Mouse (Mus musculus): ENCODE results near the gene Tmc7. TPM values are rescaled to one million over a fixed set of nuclear protein-coding genes. Genes with fewer than 3 reads are reported as not detected.

Gene Tmc7
- total RNA-seq (2022) = 10 to 100 TPM; 15.9 to 18.6 (median 18.0) TPM

DNA sequence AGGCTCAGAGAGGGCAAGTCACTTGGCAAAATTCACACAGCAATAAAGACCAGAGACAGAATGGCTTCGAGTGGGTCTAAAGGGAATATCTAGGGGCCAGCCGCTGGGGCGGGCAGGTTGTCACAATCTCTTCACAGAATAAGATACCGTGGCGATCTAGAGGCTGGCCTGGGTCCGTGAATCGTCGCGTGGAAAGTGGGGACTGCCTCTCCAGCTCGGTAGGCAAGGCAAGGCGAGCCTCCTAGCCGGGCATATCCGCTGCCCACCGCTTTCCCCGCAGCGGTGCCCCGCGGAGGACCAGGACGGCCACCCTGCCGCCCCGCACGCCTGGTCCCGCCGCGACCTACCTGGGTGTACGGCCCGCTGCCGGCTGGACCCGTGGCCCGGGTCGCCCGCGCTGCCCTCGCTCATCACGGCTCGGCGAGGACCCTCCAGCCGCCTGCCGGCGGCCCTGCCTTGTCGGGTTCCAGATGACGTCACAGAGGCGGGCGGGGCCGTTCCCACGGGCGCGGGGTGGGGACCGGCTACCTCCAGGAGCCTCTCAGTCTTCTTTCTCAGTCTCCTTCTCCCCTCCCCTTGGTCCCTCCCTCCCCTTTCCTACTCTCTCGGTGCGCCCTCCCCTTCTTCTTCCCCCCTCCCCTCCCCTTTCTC is at the start of gene Tmc7:
Gene Tmc7, minus strand, starts transcription at position 480 of the 651 bp plus-strand sequence.
- DNase-seq (ENCODE audit: low spot score in 2 of 2) = peak; percentile 59 to 68

DNA sequence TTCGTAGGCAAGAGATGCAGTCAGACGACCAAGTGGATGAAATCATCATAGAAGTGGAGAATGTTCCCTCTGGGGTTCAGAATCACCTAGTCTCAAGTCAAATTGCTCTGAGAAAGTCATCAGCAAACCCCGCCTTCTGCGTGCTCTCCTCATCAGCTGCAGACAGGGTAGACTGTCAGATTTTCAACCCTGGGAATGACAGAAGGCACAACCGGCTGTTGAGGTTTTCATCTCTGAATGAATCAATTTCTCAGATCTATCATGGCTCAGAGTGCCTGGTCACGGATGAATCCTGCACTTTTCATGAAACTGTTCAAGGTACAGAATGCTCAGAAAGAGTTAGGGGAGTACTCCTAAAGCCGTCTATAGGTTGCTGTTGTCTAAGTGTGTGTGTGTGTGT is 49.4 kb upstream of the Tmc7 start:
- peak; percentile 11 to 26 for DNase-seq (ENCODE audit: low spot score in 2 of 2)

DNA sequence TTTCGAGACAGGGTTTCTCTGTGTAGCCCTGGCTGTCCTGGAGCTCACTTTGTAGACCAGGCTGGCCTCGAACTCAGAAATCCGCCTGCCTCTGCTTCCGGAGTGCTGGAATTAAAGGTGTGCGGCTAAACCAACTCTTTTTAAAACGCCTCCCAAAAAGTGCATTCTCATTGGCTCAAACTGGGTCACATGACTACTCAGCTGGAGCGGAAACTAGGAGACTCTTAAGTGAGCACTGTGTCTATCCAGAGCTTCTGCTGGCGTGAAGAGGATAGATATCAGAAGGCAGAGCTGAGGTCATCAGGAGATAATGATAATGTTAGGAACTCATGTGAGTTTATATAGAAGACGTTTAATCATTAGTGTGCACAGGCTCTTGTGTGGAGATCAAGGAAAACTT is 48.6 kb upstream of the Tmc7 start:
- no peak for DNase-seq (ENCODE audit: low spot score in 2 of 2)

DNA sequence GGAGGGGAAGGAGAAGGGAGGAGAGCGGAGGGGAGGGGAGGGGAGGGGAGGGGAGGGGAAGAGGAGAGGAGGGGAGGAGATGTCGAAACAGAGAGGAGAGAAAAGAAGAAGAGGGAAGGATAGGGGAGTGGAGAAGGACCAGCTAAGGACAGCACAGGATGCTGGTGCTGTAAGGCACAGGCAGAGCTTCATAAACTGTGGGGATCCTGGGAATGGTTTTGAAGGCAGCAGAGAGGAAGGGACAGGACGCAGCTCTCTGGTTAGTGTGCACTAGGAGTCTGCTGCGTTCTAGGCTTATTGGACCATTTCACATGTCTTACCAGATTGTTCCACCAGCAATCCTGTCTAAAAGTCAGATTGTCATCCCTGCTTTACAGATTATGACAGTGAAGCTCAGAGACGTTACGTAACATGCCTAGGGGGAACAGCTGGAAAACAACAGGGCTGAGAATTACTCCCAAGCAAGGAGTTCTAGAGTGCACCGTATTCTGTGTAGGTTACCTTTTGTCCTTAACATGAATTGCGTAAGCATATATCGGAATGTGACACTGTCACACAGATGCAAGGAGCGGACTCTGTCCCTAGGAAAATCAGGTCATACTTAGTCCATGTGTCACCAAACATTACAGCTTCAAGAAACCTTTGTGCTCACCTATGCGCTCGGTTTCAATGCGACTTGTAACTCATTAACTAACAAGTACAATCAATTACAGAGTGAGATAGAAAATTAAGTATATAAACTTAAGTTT is 43.2 kb upstream of the Tmc7 start:
- DNase-seq (ENCODE audit: low spot score in 2 of 2) = no peak

DNA sequence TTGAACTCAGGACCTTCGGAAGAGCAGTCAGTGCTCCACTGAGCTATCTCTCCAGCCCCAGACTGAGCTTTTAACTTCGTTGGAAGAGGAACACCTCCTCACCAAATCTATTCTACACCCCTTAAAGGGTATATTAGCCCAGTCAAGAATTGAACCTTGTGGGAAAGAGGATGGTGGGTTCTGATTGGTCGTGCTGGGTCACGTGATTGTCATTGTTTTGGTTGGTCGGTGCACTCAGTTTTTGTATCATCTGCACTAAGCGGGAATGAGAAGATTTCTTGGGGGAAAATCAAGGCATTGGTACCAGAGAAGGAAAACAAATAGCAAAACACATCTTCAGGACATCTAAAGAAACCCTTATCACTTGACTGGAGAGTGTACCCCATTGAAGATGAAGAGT is 36.6 kb upstream of the Tmc7 start:
- no peak for DNase-seq (ENCODE audit: low spot score in 2 of 2)

DNA sequence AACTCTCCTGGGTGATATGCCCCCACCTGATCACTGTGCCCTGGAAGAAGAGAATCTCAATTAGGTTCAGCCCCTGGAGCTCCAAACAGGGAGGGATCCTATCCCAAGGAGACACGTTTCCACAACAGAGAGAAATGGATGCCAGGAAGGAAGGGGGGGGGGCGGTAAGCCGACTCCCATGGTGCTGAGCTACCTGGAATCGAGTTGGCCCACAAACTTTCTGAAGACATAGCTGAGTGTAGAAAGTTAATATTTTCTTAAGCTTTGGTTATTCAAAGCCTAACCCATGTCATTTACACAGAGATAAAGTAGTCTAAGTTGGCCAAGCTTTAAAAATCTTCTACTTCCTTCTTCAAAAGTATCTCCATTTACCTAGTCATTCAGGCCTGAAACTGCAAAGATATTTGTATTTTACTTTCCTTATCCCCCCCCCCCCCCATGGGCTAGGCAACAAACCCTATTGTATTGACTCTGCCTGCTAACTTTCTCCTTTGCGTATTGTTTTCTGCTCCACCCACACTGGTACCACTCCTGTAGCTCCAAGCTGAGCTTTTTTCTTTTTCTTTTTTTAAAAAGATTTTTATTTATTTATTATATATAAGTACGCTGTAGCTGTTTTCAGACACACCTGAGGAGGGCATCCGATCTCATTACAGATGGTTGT is 35.8 kb upstream of the Tmc7 start:
- DNase-seq (ENCODE audit: low spot score in 2 of 2) = no peak

DNA sequence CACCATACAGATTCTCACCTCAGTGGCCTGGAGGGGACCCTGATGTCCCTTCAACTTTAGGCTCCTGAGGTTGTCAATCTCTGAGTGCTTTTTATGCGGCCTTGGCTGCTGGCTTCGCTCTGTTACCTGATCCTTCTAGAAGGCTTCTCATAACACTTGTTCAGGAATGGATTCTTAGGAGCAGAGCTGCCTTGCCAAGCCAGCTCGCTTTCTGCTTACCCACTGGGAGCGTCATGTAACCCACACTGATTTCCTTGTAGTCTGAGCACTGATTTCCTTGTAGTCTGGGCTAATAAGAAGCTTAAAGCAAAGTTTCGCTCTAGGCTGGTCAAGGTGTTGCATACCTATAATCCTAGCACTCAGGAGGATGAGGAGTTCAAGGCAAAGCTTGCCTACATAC is 33.6 kb upstream of the Tmc7 start:
- DNase-seq (ENCODE audit: low spot score in 2 of 2) = no peak

DNA sequence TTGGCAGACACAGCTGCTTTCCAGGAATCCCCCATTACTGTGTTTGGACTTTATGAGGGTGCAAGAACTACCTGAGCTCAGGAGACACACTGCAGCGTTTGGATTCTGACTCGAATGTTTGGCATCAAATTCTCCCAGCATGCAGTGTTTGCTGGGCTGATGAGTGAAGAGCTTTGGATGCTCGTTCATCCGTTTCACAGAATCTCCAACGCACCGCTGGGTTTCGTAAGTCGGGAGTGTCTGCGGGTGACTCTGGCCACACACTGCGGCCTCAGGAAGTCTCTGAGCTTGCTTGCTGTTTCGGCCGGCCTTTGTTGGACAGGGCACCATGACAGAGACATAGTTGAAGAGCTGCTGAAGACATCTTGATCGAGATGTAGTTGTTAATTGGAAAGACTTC is 29.5 kb upstream of the Tmc7 start:
- no peak for DNase-seq (ENCODE audit: low spot score in 2 of 2)

DNA sequence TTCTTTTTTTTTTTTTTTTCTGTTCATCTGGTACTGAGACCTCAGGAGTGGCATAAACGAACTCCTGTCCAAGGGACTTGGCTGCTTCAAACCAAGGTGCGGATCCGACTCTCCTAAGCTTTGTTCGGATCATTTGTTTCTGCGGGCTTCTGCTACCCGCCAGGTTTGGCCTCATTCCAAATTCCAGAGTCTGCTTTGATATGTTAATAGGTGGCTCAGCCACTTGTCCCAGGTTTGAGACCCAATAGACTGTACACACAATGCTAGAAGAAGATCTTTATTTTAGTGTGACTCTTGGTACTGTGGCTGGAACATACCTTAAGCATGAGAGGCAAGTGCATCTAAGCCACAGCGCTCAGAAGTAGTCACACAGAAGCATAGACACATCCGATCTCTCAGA is 27.4 kb upstream of the Tmc7 start:
- DNase-seq (ENCODE audit: low spot score in 2 of 2) = no peak

DNA sequence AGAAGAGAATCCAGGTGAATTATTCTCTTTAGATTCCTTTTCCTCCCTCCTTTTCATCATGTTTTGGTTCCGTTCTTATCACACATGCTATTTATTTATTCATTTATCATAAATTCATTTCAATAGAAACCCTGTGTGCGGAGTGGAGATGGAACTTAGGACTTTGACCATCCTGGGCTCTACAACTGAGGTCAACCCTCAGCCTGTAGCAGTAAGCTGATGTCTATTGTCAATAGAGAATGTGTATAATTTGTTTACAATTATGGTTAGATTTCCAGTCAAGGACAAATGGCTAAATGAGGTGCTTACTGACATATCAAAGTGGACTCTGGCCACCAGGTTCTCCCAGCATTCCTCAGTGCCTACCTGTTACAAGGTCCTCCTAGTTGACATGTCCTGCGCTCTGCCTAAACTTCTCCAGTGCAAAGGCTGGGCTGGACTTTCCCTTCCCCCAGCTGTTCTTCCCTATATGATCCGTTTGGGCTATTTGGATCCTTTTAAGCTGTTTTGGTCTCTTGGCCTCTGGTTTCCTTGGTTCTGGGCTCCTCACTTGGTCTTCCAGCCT is 26.7 kb upstream of the Tmc7 start:
- no peak for DNase-seq (ENCODE audit: low spot score in 2 of 2)

DNA sequence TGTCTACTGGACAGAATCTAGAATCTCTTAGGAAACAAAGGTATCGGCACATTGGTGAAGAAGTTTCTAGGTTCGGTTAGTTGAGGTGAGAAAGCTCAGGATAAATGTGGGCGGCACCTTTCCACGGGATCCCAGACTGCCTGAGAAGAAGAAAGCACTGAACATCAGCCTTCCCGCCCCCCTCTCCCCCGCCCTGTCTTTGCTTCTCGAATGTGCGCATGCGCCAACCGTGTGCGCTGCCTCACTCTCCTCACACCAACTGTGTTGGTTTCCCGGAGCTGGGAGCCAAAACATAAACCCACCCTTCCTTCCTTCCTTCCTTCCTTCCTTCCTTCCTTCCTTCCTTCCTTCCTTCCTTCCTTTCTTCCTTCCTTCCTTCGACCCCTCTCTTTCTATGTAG is 26.2 kb upstream of the Tmc7 start:
- DNase-seq (ENCODE audit: low spot score in 2 of 2) = no peak

DNA sequence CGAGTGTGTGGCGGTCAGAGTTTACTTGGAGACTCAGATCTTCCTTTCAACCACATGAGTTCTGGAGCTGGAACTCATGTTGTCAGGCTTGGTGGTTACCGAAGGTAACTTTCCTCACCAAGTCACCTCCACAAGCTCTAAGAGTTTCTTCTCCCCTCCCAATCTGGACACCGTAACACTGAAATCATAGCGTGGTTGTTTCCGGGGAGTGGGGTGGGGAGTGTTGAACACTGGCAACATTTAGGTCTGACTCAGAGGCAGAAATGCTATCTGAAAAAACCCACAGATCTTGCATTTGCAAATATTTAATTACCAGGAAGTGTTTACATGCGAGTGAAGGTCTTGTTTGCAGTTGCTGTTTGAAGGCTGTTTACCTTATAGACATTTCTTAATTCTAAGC is 25.3 kb upstream of the Tmc7 start:
- DNase-seq (ENCODE audit: low spot score in 2 of 2) = no peak

DNA sequence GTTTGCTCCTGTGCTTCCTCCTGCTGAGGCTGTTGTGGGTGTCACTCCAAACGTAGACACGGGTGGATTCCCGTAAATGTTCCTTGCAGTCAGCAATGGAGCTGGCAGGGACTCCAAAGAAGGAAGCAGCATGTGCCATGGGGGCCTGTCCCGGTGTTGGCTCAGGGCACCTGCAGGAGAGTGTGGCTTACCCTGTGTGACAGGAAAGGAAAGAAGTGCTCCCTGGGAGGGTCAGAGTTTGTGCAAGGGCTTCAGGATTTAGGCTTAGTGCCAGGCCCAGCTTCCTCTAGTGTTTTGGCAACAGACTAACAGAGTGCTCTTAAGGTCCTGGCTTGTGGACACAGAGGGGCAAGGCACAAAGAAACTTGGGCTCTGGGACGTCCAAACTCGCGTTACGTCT is 20.3 kb upstream of the Tmc7 start:
- no peak for DNase-seq (ENCODE audit: low spot score in 2 of 2)

DNA sequence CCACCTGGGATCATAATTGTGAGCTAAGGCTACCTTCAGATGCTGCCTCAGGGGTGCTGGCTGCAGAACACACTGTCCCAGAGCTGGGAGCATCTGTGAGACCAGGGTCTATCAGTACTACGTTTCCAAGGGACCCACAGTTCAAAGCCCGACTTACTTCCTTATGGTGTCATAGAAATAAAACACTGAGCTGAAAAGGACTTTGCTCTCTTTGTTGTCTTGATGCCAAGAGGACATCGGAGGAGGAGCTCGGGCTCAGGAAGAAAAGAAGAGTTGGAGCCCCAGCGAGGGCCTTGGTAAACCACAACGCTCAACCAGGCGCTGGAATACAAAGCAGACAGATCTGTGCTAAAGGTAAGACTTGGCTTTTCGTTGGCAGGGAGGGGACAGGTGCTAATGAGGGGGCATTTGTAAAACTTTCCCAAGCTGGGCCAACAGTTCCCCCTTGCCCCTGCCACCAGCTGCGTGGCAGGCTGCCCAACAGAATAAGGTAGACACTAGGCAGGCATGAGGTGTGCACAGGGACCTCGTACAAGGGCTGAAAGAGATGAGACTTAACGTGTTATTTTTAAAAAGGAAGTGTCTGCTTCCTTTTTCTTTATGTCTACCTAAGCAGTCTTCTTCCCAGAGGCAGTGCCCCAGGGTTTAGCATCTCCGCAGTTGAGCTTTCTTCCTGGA is 15.6 kb upstream of the Tmc7 start:
- DNase-seq (ENCODE audit: low spot score in 2 of 2) = no peak

DNA sequence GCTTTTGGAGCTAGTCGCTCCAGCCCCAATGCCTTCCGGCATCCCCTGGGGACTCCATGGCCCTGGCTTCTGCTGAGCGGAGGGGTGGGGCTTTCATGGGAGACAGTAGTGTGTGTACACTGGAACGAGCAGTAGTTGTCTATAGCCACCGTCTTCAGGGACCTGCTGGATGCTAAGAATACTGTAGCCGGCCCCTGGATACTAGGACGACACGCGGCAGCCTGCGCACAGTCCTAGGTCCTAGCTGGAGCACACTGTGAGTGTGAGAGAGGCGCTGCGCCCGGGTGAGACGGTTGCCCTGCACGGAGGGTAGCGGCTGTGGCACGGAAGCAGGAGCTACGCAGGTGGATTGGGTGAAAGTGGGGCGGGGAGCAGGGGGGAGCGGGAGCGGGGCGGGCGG is 12.7 kb upstream of the Tmc7 start, which contains the start of gene Tmc5:
Gene Tmc5, plus strand, starts transcription at position 97 of the 400 bp plus-strand sequence.
- DNase-seq (ENCODE audit: low spot score in 2 of 2) = no peak

DNA sequence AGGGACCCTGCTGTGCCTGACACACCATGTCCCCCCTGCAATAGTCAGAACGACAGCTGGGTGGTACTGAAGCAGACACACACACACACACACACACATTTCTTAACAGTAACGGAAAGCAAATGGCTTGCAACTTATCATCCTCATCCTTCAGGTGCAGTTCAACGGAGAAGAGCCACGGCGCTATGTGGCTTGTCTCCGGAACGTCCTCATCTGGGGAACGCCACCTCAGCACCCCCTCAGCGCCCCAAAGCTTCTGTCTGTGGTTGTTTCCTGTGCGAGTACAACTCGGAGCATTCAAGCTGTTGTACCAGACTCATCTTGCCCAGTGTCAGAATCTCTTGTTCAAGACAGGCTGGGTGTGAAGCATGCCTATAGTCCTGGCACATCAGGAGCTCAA is 11.7 kb upstream of the Tmc7 start:
- DNase-seq (ENCODE audit: low spot score in 2 of 2) = no peak

DNA sequence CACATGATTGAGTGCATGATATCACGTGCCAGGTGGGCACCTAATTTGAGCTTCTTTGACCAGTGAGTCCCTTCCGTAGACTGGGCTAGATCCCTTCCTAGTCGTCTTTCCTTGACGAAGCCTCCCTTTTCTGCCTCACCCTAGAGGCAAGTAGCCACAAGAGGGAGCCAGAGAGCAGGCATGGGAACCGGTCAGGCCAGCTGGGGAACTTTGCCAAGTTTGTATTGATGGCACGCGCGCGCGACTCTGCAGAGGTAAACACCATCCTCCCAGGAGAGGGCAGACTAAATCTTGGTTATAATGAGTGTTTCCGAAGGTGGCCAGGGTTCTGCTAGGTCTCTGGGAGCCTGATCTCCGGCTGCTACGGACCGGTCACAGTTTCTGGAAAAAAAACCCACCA is 10.7 kb upstream of the Tmc7 start:
- peak; percentile 85 to 93 for DNase-seq (ENCODE audit: low spot score in 2 of 2)

DNA sequence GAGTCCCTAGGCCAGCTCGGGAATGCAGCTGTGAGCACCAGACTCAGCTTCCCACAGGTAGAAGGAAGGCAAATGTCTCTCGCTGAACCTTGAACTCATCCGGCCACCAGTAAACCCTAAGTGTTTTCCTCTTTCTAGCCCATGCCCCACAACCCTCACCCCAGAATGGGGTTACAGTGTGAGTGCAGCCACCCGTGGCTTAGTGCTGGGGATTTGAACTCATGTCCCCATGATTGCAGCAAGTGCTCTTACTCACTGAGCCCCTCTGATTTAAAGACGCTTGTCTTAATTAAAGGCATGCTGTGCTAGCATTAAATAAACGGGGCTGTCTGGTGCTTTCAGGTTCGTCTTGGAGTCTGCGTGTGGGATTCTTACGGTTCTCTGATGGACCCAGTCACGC is 10.1 kb upstream of the Tmc7 start:
- no peak for DNase-seq (ENCODE audit: low spot score in 2 of 2)

DNA sequence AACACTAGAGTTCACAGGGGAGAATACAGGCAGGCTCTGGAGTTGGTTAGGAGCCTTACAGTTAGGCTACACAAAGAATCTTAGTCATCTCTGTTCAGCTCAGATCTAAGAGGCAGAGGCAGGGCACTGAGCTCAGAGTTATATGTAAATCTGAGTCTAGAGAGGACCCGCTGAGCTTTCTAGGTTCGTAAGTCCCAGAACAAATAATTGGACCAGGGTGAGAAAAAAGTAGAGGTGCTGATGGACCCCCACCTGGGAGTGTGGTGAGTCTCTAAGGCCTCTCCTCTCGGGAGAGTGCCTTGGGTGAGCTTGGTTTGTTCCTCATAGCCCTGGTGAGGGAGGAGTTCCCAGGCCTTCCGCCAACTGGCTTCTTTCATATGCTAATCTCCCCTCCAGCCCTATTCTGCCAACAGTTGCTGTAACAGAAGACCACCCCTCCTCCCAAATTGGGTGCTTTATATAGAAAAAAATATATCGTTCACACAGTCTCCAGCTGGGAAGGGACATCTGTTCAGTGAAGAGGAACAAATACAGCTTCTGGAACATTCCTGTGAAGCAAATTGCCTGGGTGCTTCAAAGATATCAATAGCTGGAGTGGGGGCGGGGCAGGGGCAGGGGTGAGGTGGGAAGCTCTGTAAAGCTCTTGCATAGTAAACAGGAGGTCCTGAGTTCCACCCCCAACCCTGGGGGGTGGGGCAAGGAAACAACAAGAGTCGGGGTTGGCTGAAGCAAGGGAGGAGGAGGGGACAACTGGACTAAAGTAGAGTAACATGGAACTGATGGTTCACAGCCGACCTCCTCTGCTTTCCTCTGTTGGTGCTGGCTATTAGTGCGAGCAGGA is 9.3 kb upstream of the Tmc7 start:
- peak; percentile 75 to 76 for DNase-seq (ENCODE audit: low spot score in 2 of 2)

DNA sequence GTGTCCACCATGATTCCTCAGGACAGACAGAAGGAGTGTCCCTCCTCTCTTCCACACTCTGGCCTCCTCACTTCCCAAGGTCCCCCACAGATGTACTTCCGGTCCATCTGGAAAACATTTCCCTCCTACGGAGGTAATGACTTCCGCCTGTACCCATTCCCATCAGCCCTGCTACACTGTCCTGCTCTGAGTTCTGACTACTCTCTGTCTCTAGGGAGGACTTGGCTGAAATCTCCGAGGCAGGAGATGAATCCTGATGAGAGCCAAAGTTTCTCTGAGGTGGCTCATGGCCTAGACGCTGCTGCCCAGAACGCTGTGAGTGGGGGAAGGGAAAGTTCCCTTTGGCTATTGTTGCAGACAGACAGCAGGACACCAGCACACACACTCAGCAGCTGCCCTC is 7.6 kb upstream of the Tmc7 start:
- no peak for DNase-seq (ENCODE audit: low spot score in 2 of 2)
